Mouse (Mus musculus) kidney, adult 18-20 months (tissue): ENCODE data around the gene Ift27.

Experiments
- DNase-seq: peaks from one replicate; pipeline ENCODE4 v3.0.0; 2021

The Ift27 gene

DNA sequence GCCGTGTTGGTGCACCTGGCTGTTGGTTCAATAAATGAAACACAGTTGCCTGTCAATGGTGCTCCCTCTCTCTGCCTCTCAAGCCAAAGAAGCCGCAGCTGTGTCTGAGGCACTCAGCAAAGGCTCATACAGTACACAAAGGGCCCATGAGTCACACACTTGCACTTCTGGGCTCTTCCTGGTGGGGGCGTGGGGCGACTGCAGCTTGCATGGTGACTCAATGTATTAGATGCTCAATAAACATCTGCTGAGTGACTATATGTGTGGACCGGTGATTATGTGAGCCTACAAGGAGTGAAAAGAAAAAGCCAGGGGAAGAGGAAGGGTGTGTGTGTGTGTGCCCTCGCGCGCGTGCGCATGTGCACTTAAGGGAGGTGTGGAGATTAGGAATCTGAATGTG is 2.3 kb downstream of the Ift27 start:
- DNase-seq, result no peak

DNA sequence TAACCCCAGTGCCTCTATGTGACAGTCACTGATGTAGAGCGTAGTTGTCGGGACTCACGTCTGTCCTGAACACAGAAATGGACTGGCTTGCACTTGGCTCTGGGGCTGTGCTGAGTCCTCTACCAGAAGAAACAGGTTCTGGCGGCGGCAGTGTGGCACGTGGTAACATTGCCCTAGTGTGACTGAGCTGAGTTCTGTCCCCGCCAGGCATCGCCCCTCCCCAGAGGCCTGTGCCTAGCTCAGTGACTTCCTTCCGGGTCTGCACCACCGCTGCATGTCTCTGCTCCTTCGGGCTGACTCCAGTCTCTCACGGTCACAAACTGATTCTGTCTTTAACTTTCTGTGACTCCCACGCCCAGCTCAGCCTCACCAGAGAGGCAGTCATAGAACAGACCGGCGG is 3.2 kb downstream of the Ift27 start:
- no peak for DNase-seq

DNA sequence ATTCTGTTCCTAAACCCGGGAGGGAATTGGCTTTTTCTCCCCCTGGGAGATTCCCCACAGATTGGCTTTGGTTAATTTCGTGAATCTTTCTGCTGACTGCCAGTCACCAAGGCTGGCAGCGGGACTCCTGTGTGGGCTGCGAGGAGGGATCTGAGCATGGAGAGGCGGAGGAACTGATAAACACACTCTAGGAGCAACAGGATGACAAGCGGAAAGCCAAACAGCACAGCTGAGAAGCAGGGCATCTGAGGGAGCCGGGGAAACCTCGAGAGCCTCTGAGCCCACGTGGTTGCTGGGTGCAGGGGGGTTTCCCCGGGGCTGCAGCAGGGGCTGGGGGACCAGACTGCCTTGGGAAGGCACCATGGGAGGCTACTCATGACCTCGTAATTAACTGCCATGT is 4.3 kb downstream of the Ift27 start:
- DNase-seq, result no peak

DNA sequence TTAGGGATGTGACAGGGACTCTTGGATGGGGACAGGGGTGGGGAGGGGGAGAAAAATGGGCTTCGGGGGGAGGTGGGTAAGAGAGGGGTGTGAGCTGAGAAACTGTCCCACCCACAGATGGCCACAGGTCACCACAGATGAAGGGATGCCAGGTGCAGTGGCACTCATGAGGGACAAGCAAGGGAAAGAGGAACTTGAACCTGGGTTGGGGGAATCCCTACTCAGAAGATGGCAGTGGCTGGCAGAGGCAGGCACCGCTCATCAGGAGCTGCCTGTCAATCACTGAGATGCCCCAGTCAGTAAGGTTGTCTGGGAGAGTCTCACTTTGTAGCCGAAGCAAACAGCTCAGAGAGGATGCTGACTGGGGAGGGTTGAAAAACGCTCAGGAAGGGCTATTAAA is 8.6 kb downstream of the Ift27 start:
- DNase-seq, result no peak

DNA sequence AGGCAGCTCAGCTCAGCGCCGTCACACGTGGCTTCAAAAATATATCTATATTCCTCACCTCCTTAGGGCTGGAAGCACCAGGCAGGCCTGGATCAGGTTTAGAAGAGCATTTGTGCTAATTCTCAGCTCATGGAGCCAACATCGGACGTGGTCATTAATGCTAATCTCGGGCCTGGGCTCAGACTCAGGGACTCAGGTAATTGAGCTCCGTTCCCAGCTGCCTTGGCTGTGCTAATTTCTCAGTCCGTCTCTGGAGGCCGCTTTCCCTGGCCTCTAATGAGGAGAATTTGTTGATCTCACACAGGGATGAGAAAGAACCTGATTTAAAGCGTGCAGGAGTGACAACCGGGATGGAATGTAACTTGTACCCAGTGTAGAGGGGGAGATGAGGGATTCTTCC is 9.4 kb downstream of the Ift27 start:
- DNase-seq, result no peak

DNA sequence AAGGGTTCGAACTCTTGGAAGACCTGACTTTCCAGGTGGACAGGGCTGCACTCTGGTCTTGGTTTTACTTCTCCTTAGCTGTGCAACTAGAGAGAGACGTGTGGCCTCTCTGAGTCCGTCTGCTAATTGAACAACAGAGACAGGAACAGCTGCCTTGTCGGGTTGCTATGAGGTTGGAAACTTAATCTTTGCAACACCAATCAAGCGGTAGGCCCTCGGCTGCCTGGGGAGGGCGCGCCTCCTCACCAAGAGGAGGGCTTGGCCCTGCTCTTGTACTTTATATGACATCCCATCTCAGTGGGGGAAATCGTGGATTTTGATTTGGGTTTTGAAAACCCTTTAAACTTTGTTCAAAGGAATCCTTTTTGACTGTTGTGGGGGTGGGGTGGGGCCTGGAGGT is 12.0 kb downstream of the Ift27 start:
- no peak for DNase-seq

DNA sequence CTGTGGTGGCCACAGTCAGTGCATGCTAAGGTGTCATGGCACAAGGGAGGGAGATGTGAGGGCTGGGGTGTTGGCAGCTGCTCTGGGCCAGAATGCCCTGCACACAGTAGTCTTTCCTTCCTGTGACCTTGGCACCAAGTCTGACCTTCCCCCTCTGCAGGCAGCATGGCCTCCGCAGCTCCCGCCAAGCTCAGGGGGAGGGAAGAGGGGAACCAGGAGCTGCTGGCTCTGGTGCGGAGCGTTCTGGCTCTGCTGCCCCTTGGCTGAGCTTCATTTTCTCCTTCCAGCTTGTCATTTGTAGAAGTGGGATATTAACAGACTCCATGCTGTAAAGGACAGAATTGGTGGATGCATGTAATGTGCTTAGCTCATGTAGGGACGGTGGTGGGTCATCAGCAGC is 15.6 kb downstream of the Ift27 start:
- no peak for DNase-seq

DNA sequence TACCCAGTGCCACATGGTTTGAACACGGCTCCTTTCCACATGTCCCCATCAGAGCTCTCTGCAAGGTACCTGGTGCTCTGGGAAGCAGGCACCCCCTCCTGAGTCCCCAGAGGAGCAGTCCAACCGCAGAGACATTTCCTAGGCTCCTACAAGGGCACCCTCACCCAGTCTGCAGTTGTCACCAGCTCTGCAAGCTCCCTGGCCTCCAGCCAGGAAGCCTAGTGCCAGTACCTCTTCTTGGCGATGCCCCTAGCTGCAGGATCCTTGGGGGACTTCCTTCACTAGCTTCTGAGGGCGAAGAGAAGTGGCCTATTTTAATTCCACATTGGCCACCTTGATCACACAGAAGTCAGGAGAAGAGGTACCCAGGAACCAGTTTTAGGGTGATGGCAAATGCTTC is 16.1 kb downstream of the Ift27 start:
- DNase-seq, result no peak

DNA sequence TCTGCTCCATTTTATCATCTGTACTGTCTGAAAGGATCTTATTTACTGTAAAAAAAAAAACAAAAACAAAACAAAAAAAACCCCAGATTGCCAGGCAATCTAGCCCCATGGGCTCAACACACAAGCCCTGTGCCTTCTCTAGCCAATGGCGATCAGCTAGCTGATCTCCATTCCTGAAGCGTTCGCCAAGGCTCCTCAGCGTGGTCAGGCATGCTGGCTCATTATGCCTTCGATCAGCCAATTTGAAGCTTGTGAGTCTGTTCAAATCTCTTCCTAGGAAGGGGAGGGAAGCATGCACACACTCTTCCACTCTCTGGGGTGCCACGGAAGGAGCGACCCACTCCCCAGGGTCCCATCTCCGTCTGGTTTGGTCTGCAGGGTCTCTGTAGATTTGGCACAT is 16.6 kb downstream of the Ift27 start:
- no peak for DNase-seq

DNA sequence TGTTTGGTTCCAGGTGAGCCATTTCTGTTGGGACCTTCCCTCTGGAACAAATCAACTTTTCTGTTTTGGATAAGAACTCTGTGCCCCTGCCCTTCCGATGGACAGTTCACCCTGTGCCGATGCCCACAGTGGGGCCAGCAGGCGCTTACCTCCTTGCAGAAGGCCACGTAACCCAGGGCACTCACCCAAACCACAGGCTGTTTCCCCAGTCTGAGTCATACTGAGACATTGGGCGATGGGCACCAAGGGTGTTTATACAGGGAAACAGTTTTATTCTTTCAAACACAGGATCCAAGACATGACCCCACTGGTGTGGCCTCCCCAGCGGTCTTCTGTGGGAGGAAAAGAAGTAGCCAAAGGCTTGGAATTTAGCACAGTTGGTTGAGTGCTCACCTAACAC is 18.5 kb downstream of the Ift27 start:
- no peak for DNase-seq

DNA sequence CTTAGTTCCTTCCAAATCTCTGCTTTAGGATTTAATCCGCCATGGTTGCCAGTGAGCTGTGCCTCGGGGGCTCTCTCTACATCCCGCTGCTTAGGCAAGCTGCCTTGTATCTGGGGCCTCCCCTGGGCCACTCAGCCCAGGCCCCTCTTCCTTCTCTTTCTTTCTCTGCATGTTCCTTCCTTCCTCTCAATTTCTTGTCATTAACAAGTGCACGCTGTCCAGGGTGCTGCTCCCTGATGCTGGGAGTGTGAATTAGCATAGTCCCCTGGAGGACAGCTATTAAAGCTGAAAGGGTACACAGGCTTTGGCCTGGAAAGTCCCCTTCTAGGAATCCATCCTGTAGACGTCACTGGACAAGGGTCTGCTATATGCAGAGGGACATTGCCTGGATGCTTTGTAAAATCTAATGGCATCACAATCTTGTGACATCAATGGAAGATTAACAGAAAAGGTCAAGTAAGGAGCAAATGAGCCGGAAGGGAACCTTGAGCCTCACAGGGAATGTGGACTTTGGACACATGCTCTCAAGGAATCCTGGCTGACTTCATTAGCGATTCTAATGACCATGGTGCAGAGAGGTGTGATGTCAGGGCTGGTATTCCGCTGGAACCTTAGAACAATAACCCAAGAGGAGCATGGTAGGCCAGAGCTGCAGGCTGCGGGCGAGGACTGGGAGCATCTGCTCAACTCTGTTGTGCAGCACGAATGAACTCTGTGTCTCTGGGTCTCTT is 20.7 kb downstream of the Ift27 start:
- peak; percentile 56 for DNase-seq

DNA sequence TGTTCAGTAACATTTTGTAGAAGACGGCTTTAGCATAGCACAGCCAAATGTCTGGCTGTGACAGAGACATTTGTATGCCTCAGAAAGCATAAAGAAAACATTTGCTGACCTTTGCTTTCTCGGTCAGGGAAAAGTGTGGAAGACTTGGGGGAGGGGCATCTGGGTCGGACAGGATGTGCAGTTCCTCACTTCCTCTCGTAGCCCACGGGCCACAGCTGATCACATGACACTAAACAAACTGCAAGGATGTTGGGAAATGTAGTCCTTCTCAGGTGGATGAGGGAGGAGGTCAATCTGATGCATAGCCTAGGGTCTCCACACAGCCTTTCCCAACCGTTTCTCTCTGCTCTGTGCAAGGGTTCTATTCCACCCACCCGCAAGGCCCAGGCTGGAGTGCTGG is 25.3 kb downstream of the Ift27 start:
- no peak for DNase-seq

DNA sequence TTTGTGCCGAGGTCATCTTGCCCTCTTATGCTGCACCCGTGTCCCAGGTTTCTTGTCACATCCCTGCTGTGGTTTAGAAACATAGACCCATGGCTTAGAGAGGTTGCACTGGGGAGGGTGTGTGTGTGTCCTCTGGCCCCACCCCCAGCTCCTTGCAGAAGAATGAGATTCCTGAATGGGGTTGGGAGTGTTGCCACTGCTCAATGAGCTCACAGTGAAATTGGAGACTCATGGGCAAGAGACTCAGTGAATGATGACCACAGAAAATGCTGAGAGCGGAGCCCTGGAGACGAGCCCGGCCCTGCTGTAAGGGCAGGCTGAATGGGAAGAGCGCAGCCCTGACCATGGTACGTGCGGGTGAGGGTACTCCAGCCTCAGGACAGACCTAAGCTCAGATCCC is 33.7 kb downstream of the Ift27 start:
- DNase-seq, result no peak

DNA sequence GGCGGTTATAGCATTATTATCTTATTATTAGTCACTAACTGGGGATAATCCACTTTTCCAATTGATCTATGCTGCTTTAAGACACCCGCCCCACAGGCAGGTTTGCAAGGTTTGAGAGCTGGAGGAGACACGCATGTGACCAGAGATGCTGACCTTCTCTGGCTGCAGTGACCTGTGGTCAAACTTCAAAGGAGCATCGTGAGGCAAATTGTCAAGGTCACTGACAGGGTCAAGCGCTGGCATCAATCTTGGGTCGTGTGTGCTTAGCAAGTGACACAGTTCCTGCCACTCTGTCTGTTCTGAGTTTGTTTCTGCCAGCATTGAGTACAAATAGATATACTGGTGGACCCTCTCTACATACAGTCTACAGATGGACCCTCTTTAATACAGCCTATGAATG is 39.3 kb downstream of the Ift27 start:
- no peak for DNase-seq

DNA sequence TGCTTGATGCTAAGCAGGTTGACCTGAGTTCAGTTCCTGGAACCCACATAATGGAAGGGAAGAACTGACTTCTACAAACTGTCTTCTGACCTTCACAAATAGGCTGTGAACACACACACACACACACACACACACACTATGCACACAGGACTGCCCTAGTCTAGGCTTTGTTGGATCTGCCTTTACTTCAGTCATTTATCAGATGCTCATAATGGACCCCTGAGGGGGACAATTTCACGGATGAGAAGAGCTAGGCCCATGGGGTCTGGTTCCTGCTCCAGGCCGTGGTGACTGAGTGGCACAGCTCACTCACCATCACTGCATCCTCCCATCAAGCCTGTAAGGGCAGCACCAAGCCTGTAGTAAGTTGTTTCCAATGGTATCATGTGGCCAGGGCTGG is 40.5 kb downstream of the Ift27 start:
- no peak for DNase-seq

DNA sequence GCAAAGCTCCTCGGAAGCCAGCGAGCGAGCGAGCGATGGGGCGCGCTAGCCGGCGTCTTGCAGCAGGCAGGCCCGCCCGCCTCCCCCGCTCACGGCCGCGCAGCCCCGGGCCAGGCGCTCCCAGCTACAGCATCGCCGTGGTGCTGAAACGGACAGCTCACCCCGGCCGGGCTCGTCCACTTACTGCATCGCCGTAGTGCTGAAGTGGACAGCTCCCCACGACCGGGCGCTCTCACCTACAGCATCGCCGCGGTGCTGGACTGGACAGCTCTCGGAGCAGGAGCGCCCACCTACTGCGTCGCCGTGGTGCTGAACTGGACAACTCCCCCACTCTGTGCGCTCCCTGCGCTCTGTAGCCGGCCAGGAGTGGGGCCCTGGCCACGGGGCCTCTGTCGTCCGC is 54.2 kb downstream of the Ift27 start, which contains the start of gene Cacng2:
Cacng2 (minus strand) TSS at position 325 of the 400 bp plus-strand sequence.
- peak; percentile 95 for DNase-seq

DNA sequence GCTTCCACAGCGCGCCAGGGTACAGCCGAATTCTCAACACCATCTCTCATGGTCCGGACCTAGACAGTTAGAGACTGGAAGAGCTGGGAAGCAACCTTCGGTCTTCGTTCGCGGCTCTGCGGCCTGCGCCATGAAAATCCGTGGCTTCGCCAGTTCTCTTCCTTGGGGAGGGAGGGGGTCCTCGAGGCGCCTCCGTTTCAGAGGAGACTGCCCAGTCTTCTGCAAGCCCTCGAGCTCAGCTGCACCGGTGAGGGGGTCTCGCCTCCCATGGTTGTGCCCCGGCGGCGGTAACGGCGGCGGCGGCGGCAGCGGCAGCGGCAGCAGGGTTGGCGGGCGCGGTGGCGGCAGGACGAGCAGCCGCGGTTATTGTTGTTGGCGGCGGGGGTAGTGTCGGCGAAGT is 54.7 kb downstream of the Ift27 start:
- no peak for DNase-seq

DNA sequence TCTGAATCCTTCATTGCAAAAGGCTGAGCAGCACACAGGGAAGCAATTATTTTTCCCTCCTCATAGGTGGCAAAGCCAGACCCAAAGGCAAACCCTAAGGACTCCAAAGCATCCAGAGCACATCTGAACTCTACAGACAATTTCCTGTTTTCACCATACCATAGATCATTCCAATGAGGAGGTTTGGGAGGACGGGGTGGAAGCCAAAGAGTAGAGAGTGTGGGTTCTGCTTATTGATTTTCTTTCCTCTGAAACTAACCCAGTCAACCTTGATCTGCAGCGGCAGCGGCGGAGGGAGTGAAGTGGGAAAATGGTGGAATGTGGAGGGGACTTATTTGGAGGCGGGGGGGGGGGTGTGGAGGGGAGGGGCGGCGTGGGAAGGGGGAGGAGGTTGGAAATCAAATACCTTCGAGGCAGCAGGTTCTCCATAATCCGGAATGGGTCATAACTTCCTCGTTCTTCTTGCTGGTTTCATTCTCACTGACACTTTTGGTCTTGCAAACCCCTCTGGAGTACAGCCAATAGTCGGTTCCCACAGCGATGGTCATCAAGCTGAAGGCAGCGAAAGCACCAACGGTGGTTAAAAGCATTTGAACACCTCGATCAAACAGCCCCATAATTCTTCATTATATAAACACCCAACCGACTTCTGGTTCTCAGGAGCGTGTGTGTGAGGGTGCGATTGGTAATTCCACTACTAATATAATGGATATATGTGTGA is 55.5 kb downstream of the Ift27 start:
- DNase-seq, result no peak

DNA sequence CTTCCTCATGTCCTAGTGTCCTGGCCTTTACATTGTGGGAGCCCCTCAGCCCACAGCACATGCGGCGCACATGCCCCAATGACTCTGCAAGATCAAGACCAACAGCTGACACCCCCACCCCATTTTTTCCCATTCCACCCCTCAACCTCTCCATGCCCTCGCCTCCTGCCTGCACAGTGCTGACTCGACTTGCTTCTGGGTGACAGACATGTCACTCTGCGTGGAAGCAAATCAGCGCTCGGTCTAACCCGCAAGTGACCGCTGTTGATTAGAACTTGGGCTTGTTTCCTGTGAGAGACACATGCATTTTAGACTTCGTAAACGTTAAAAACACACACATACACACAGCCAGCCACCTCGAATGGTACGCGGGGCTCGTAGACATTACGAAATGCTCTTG is 56.2 kb downstream of the Ift27 start:
- DNase-seq, result no peak

DNA sequence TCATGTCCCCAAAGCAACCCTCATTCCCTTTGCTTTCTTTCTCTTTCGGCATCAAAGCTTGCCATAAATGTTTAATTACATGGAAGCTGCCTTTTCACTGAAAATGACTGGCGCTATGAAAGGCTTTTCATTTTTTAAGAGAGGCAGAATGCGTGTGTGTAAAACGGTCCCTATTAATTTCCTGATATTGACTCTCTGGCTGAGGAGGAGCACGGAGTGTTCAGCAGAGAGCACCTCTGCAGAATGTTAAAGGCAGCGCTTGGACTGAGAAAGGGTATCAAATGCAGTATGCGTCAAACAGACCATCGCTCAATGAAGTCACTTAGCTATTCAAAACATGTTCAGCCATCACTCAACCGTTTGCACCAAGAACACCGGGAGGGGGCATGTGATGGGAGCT is 57.0 kb downstream of the Ift27 start:
- no peak for DNase-seq

DNA sequence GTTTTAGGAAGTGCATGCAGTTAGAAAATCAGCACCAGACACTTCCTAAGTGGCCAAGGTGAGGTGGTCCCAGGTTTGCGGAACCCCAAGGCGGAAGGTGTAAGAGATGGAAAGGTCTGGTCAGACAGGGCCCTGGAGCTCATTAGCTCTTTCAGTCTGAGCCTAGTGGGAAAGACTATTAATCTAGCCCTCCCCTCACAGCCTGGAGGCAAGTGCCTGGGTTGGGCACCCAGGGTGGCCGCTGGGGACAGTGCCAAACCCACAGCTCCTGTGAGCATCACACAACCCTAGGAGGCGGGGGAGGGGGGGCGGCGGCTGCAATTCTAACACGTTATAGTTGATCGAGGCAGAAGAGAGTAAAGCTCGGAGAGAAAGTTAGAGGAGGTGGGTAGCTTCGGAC is 57.7 kb downstream of the Ift27 start:
- no peak for DNase-seq
